Mouse (Mus musculus): ENCODE data around the gene Srebf2.

- no peak for TF ChIP-seq CTCF (IDR thresholded peaks at IDR 0.05; ENCODE audit: low read depth)
- peak; percentile 87 for TF ChIP-seq EP300 (IDR thresholded peaks at IDR 0.05; ENCODE audit: low read depth)
These were observed 39.1 kb downstream of the Srebf2 start for GRCm38 (mm10) chr15:82186131-82186530.
